Mouse (Mus musculus): ENCODE results near the gene Vash2. TPM values are rescaled to one million over a fixed set of nuclear protein-coding genes. Genes with fewer than 3 reads are reported as not detected.

Gene Vash2
- total and polyA plus RNA-seq, 2 experiments from 2014 or later, result 46.1 to 48.8 TPM

DNA sequence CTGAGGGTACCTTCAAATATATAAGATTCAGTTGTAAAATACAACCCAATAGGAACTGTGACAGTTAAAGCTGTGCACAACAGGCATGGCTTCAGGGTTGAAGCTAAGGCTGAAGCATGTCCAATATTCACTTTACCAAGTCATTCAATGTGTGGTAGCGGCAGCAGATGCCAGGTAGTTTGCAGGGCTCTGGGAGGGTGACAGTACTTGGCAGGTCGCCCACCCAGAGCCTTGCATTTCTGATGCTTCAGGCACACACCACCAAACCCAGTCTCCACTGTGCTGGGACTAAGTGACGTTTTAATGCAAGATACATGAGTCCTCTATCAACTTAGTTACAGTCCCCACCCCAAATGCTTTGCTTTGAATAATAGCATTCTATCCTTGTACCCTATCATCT lies 21.6 kb upstream of the Vash2 start:
- H3K4me2 ChIP-seq (ENCODE audit: low read depth, low read length, poor library complexity, severe bottlenecking), result no peak overlapping the region
- H3K27ac ChIP-seq (ENCODE audit: low read depth, low read length), result no peak overlapping the region
- 79% methylated on average over 3 of the region's 3 CpGs for WGBS

DNA sequence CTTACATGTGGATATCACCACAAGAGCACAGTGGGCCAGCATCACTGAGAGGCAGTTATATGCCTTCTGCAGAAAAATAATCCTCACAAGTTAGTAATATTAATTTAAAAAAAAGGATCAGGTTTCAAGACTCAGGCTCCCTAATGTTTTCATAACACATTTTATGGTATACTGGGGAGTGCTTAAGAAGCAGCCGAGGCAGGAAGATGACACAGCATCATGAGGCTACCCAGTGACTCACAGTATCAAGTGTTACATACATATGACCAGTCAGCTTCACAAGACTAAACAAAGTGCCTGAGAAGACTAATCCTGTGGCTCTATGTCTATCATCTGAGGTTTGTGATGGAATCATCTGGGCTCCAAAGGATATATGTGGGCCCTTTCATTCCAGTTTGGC lies 18.9 kb upstream of the Vash2 start:
- Histone ChIP-seq H3K9ac (replicated peaks; ENCODE audit: low read length, poor library complexity, severe bottlenecking) (no peak overlapping the region), H3K4me3 (ENCODE audit: low read depth, low read length) (no peak overlapping the region), H3K4me1 (ENCODE audit: insufficient read depth, low read length) (no peaks in the 10 kb centered on the region), H3K9me3 (ENCODE audit: low read length) (no peaks in the 10 kb centered on the region), H3K27me3 (ENCODE audit: insufficient read depth, low read length) (no peaks in the 10 kb centered on the region), H3K36me3 (ENCODE audit: insufficient read depth, low read length) (no peaks in the 10 kb centered on the region), H3K27ac (ENCODE audit: low read depth, low read length) (no peak overlapping the region), H3K4me2 (ENCODE audit: low read depth, low read length, poor library complexity, severe bottlenecking) (no peak overlapping the region)
- DNase-seq (ENCODE audit: low spot score) (no peak), ATAC-seq (ENCODE audit: low FRiP score) (no peak)
- no peak for TF ChIP-seq CTCF (IDR thresholded peaks at IDR 0.05)
- 91% methylated on average over 1 of the region's 1 CpGs for WGBS

More for the DNA sequence above, 21.6 kb upstream of the Vash2 start:
- Histone ChIP-seq H3K9ac (replicated peaks; ENCODE audit: low read length, poor library complexity, severe bottlenecking) (no peak overlapping the region), H3K9me3 (ENCODE audit: low read length) (no peaks in the 10 kb centered on the region), H3K36me3 (ENCODE audit: insufficient read depth, low read length) (peaks cover 7% of the 10 kb centered on the region), H3K4me3 (ENCODE audit: low read depth, low read length) (no peak overlapping the region), H3K27me3 (ENCODE audit: insufficient read depth, low read length) (no peaks in the 10 kb centered on the region), H3K4me1 (ENCODE audit: insufficient read depth, low read length) (no peaks in the 10 kb centered on the region)
- no peak for ATAC-seq (ENCODE audit: low FRiP score)
- no peak for TF ChIP-seq CTCF (IDR thresholded peaks at IDR 0.05)
- DNase-seq (ENCODE audit: low spot score), result peak; percentile 58

DNA sequence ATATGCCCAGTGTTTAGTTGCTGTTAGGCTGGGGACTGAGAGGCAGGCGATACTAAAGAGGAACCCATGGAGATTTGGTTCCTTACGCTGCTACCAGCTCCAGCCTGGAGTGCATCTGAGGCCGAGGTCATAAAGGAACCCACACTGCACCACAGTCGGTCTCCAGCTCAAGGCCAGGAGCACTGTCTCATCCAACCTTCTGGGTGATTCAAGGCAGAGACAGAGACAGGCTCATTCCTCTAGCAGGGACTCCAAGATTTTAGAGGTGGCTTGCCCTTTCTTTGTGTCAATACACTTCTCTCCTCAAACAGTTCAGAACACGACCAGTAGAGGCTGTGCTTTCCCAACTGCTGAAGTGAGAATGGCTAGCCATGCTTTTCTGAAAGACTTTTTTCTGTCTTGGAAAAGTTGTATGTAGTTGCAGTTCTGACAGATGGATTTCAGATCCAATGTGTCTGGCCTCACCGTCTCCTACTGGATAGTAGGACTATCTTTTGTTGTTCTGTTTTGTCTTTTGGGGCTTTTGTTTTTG lies 17.3 kb upstream of the Vash2 start:
- WGBS, result 67% methylated on average over 6 of the region's 6 CpGs
- no peaks in the 10 kb centered on the region for H3K27me3 ChIP-seq (ENCODE audit: insufficient read depth, low read length)
- no peaks in the 10 kb centered on the region for H3K36me3 ChIP-seq (ENCODE audit: insufficient read depth, low read length)
- H3K9ac ChIP-seq (replicated peaks; ENCODE audit: low read length, poor library complexity, severe bottlenecking), result no peak overlapping the region
- H3K9me3 ChIP-seq (ENCODE audit: low read length), result no peaks in the 10 kb centered on the region
- no peaks in the 10 kb centered on the region for H3K4me1 ChIP-seq (ENCODE audit: insufficient read depth, low read length)
- no peak for DNase-seq (ENCODE audit: low spot score)
- no peak overlapping the region for H3K4me2 ChIP-seq (ENCODE audit: low read depth, low read length, poor library complexity, severe bottlenecking)
- H3K27ac ChIP-seq (ENCODE audit: low read depth, low read length), result no peak overlapping the region
- peak; percentile 55 for TF ChIP-seq CTCF (IDR thresholded peaks at IDR 0.05)
- H3K4me3 ChIP-seq (ENCODE audit: low read depth, low read length), result no peak overlapping the region
- ATAC-seq (ENCODE audit: low FRiP score), result no peak

DNA sequence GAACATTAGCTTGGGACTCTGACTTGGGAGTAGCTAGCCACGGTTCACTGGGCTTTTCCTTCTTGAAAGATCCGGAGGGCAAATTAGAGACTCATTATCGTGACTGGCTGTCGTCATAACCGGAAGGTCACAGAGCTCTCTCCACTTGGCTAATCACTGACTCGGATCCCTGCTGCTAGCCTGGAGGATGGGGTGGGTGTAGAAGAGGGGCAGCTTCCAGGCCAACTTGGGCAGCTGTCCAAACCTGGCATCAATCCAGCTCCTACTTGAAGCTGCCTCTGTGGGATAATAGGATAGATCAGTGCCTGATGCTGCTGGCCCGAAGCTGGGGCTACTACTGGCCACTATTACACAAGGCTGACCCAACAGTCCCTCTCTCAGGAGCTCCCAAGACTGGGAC lies 16.5 kb upstream of the Vash2 start:
- H3K27ac ChIP-seq (ENCODE audit: low read depth, low read length), result no peak overlapping the region
- no peaks in the 10 kb centered on the region for H3K4me1 ChIP-seq (ENCODE audit: insufficient read depth, low read length)
- DNase-seq (ENCODE audit: low spot score), result peak; percentile 82
- no peak overlapping the region for H3K4me3 ChIP-seq (ENCODE audit: low read depth, low read length)
- H3K27me3 ChIP-seq (ENCODE audit: insufficient read depth, low read length), result no peaks in the 10 kb centered on the region
- TF ChIP-seq CTCF (IDR thresholded peaks at IDR 0.05), result no peak
- H3K9me3 ChIP-seq (ENCODE audit: low read length), result no peaks in the 10 kb centered on the region
- H3K36me3 ChIP-seq (ENCODE audit: insufficient read depth, low read length), result no peaks in the 10 kb centered on the region
- WGBS, result 58% methylated on average over 7 of the region's 7 CpGs
- H3K9ac ChIP-seq (replicated peaks; ENCODE audit: low read length, poor library complexity, severe bottlenecking), result no peak overlapping the region
- H3K4me2 ChIP-seq (ENCODE audit: low read depth, low read length, poor library complexity, severe bottlenecking), result no peak overlapping the region
- no peak for ATAC-seq (ENCODE audit: low FRiP score)

DNA sequence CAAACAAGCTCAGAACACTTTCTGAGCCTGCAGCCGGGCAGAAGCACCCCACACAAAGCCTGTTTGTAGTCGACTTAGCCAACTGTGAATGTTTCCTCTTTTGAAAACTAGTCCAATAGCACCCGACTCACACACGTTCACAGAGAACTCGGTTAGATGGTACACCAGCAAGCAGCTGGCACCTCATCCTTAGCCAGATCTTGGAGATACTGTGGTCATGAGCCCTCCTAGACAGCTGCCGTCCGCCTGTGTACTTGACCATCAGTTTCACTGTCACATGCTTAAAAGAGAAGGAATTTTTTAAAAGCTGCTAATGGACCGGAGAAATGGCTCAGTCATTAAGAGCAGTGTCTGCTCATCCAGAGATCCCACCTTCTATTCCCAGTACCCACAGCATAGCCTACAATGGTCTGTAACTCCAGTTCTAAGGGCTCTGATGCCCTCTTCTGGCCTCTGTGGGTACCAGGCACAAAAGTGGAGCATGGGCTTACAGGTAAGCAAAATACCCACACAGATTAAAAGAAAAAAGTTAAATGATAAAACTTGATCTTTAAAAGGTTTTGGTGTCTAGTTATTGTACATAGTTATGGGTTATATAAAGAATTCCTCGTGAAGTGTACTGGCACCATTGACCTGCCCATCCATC lies 10.5 kb upstream of the Vash2 start:
- TF ChIP-seq CTCF (IDR thresholded peaks at IDR 0.05), result peak; percentile 25; the same call in 1 of the 2 replicates
- Histone ChIP-seq H3K4me1 (ENCODE audit: insufficient read depth, low read length) (no peaks in the 10 kb centered on the region), H3K9me3 (ENCODE audit: low read length) (no peaks in the 10 kb centered on the region)

DNA sequence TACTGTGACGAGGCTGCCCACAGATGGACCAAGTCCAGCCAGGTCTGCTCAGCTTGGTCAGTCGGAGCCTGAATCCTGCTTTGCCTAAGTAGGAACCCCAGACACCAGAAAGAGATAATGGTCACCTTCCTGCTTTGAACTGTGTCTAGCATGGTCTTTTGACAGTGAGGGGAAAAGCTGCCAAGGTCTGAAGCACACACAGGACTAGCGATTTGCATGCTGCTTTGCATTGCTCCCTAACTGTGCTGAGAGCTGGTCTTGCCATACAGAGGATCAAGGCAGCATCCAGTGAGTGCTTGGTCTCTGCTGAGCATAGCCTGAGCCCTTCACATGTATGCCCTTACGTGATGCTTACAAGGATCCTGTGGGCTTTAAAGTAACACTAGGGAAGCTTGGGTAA lies 2.3 kb upstream of the Vash2 start:
- 82% methylated on average over 4 of the region's 4 CpGs for WGBS
- Histone ChIP-seq H3K9ac (replicated peaks; ENCODE audit: low read length, poor library complexity, severe bottlenecking) (no peak overlapping the region), H3K27ac (ENCODE audit: low read depth, low read length) (no peak overlapping the region), H3K9me3 (ENCODE audit: low read length) (no peaks in the 10 kb centered on the region), H3K4me2 (ENCODE audit: low read depth, low read length, poor library complexity, severe bottlenecking) (no peak overlapping the region), H3K27me3 (ENCODE audit: insufficient read depth, low read length) (no peaks in the 10 kb centered on the region), H3K36me3 (ENCODE audit: insufficient read depth, low read length) (no peaks in the 10 kb centered on the region), H3K4me3 (ENCODE audit: low read depth, low read length) (no peak overlapping the region), H3K4me1 (ENCODE audit: insufficient read depth, low read length) (peaks cover 10% of the 10 kb centered on the region; the same call in 1 of the 2 replicates)
- no peak for TF ChIP-seq CTCF (IDR thresholded peaks at IDR 0.05)
- DNase-seq (ENCODE audit: low spot score) (no peak), ATAC-seq (ENCODE audit: low FRiP score) (no peak)

More for the DNA sequence above, 10.5 kb upstream of the Vash2 start:
- Histone ChIP-seq H3K4me2 (ENCODE audit: low read depth, low read length, poor library complexity, severe bottlenecking) (no peak overlapping the region), H3K36me3 (ENCODE audit: insufficient read depth, low read length) (no peaks in the 10 kb centered on the region), H3K27ac (ENCODE audit: low read depth, low read length) (no peak overlapping the region), H3K27me3 (ENCODE audit: insufficient read depth, low read length) (no peaks in the 10 kb centered on the region), H3K4me3 (ENCODE audit: low read depth, low read length) (no peak overlapping the region), H3K9ac (replicated peaks; ENCODE audit: low read length, poor library complexity, severe bottlenecking) (no peak overlapping the region)
- 83% methylated on average over 9 of the region's 9 CpGs for WGBS
- no peak for DNase-seq (ENCODE audit: low spot score)
- no peak for ATAC-seq (ENCODE audit: low FRiP score)
